Mouse (Mus musculus): Measurements from ENCODE around the gene Nod1.

The Nod1 gene

GRCm38 (mm10) chr6:54972111-54972928 is at the start of gene Nod1:
TSS of gene Nod1 (minus strand) at chr6:54972612.
- DNase-seq (ENCODE audit: low read depth, low spot score): no peak

GRCm38 (mm10) chr6:55021806-55022205 is 49.4 kb upstream of the Nod1 start:
- DNase-seq (ENCODE audit: low read depth, low spot score): no peak

- no peak for DNase-seq (ENCODE audit: low read depth, low spot score)
Observed at GRCm38 (mm10) chr6:55018417-55018816, 46.0 kb upstream of the Nod1 start.

DNA sequence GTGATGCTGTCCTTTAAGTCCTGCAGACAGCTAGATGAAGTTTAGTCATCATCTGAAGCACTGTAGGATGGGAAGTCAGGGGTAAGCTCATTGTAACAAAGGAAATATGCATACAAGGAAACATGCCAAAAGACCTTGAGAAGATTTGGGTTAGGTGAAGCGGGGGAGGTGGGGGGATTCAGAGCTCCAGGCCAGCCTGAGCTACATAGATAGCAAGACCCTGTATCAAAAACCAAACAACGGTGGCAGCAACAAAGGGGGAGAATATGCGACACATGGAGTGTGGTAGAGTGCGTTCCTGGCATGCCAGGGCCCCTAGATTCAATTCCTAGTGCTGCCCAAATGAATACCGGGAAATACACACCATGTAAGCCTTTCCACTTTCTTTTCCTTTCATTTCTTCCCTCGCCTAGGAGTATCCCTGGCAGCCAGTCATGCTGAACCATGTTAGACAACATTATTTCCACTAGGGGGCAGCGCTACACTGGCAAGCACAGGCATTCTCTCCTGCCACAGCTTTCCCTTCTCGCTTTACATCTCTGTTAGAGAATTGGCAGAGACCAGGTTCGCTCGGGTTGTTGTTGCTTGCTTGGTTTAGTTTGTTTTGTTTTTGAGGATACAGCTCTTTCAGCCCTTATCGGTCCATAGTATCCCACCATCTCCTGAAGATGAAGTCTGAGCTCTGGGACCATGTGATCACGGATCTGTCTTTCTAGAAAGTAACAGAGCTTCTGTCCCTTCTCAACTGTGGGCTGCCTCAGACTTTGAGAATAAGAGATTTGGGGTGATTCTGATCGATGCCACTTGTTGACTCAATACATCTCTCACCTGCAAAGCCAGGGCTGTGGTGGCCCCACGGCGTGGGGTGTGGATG is 44.5 kb upstream of the Nod1 start:
- peak; percentile 79 for DNase-seq (ENCODE audit: low read depth, low spot score)

- no peak for DNase-seq (ENCODE audit: low read depth, low spot score)
Observed at GRCm38 (mm10) chr6:55016236-55016635, 43.8 kb upstream of the Nod1 start.

- DNase-seq (ENCODE audit: low read depth, low spot score): no peak
Observed at GRCm38 (mm10) chr6:55014184-55014583, 41.8 kb upstream of the Nod1 start.

- DNase-seq (ENCODE audit: low read depth, low spot score): no peak
Observed at GRCm38 (mm10) chr6:55012516-55012915, 40.1 kb upstream of the Nod1 start.

DNA sequence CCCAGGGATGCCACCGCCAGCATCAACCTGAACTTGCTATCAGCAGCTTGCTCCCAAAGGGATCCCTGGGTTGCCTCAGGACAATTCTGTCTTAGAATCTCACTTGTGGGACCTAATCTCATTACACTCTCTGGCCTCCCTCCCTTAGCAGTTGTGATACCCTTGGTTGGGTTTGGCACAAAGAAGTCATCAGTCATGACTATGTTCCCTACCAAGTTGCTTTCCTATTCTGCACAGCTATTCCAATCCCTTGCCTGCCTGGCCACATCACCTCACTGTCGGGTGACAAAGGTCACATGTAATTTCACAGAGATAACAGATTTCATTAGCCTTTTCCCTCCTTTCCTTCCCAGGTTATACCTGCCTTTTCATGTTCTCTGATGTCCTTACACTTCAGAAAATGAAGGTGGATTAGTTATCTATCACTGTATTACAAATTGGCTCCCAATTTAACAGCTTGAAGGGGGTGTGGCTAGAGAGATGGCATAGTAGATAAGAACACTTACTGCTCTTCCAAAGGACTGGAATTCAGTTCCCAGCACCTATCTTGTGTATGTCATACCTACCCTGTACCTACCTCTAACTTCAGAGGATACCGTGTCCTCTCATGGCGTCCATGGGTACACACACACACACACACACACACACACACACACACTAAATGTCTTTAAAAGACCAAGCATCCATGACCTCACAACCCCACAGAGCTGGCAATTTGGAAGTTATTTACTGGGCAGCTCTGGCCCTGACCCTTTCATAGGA is 38.1 kb upstream of the Nod1 start:
- no peak for DNase-seq (ENCODE audit: low read depth, low spot score)

- DNase-seq (ENCODE audit: low read depth, low spot score): no peak
Observed at GRCm38 (mm10) chr6:55009391-55010230, 37.2 kb upstream of the Nod1 start.

GRCm38 (mm10) chr6:55008401-55008800 is 36.0 kb upstream of the Nod1 start:
- DNase-seq (ENCODE audit: low read depth, low spot score): no peak

GRCm38 (mm10) chr6:55003559-55003958 is 31.1 kb upstream of the Nod1 start:
- no peak for DNase-seq (ENCODE audit: low read depth, low spot score)

GRCm38 (mm10) chr6:55002438-55002837 is 30.0 kb upstream of the Nod1 start:
- no peak for DNase-seq (ENCODE audit: low read depth, low spot score)

DNA sequence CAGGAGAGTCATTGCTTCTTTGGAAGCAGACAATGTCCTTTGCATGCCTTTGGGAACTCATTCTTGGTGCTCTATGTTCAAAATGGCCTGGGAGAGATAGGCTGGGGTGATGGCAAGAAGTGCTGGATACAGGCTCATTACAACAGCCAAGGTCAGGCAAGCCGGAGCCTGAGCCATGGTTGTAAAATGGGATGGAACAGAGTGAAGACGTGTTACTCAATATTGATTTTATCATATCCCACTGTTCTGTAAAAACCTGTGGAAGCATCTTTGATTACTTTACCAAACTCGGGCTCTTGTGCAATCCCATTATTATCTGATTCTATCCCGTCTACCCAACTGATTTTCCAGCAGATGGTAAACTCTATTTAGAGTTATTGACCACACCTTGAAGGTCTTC is 28.9 kb upstream of the Nod1 start:
- DNase-seq (ENCODE audit: low read depth, low spot score): no peak

- DNase-seq (ENCODE audit: low read depth, low spot score): no peak
Observed at GRCm38 (mm10) chr6:54997726-54998125, 25.3 kb upstream of the Nod1 start.

DNA sequence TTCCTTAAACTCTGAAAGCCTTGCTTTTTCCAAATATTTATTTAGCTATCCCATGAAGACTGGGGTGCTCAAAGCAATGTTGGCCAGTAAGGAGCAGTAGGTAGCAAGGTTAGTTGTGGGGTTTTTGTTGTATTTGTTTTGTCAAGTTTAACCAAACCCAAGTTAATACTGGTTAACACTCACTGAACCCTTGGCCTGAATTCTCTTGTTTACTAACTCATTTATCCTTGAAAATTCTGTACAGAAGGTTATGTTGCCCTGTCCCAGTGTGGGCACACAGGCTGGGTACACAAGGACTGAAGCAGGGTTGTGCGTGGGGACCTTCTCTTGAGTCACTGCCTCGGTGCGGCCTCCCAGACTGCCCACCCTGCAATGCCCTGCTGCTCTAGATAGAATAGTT is 23.9 kb upstream of the Nod1 start:
- no peak for DNase-seq (ENCODE audit: low read depth, low spot score)

DNA sequence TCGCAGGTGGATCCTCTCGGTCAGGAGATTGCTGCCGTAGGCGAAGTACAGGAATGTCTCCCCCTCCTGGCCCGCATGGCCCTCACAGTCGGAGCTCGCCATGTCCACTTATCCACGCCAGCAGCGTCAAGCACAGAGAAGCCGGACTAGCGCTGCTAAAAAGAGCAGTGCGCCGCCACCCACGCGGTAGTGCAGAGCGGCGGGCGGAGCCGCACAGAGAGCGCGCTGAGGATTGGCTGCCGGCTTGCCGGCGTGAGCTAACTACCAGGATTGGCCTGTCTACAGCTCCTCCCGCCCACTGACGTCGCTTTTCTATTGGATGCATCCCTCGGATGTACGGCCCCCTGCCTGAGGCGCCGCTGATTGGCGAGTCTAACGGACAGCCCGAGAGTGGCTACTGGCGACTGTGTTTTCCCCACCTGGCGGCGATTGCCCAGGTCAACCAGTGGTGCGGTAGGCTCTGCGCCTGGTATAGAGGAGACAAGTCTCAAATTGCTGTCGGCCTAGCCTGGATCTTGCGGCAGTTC is 20.4 kb upstream of the Nod1 start, which contains the start of gene Ggct:
Gene Ggct (minus strand): TSS at position 217 of the 527 bp plus-strand sequence.
- peak; percentile 89 for DNase-seq (ENCODE audit: low read depth, low spot score)

GRCm38 (mm10) chr6:54992141-54992540 is 19.7 kb upstream of the Nod1 start:
- DNase-seq (ENCODE audit: low read depth, low spot score): no peak

GRCm38 (mm10) chr6:54991189-54991588 is 18.8 kb upstream of the Nod1 start:
- no peak for DNase-seq (ENCODE audit: low read depth, low spot score)

- DNase-seq (ENCODE audit: low read depth, low spot score): no peak
Observed at GRCm38 (mm10) chr6:54988141-54988540, 15.7 kb upstream of the Nod1 start.

- no peak for DNase-seq (ENCODE audit: low read depth, low spot score)
Observed at GRCm38 (mm10) chr6:54984096-54984495, 11.7 kb upstream of the Nod1 start.
